Mouse (Mus musculus) stomach, embryonic 15.5 days (tissue): ENCODE data around the gene Sp2. TPM values are rescaled to one million over a fixed set of nuclear protein-coding genes. Genes with fewer than 3 reads are reported as not detected.

ENCODE experiments used
- ATAC-seq: fragments of 200-750 bp; cut with Nextera tagmentation; 2 replicates; pipeline ENCODE4 v1.8.0; 2017; ENCODE audit warnings: low read depth, moderate number of reproducible peaks, moderate TSS enrichment; ENCODE audit not compliant: insufficient read depth, low FRiP score
- H3K27ac ChIP-seq: fragments of 300-500 bp; sonication (generic); 2 replicates; pipeline ENCODE4 v1.5.1; 2015; ENCODE audit warnings: mild to moderate bottlenecking, inconsistent platforms
- H3K27me3 ChIP-seq: fragments of 300-500 bp; sonication (generic); replicated peaks from 2 replicates; pipeline ENCODE4 v1.6.1; 2015; ENCODE audit warnings: inconsistent platforms
- H3K36me3 ChIP-seq: fragments of 300-500 bp; sonication (generic); 2 replicates; pipeline ENCODE4 v1.6.1; 2015; ENCODE audit warnings: inconsistent platforms
- H3K4me1 ChIP-seq: fragments of 300-500 bp; sonication (generic); 2 replicates; pipeline ENCODE4 v1.6.1; 2015; ENCODE audit warnings: inconsistent platforms
- H3K4me2 ChIP-seq: fragments of 300-500 bp; sonication (generic); 2 replicates; pipeline ENCODE4 v1.6.1; 2015; ENCODE audit warnings: mild to moderate bottlenecking, inconsistent platforms
- H3K4me3 ChIP-seq: fragments of 300-500 bp; sonication (generic); replicated peaks from 2 replicates; pipeline ENCODE4 v1.5.1; 2015; ENCODE audit warnings: inconsistent platforms
- H3K9ac ChIP-seq: fragments of 300-500 bp; sonication (generic); 2 replicates; pipeline ENCODE4 v1.6.1; 2015; ENCODE audit warnings: inconsistent platforms
- H3K9me3 ChIP-seq: fragments of 300-500 bp; sonication (generic); 2 replicates; pipeline ENCODE4 v1.6.1; 2016; ENCODE audit warnings: inconsistent platforms
- WGBS: fragments of 180-500 bp; shearing (Covaris S2); methylation state at CpG from one replicate; pipeline ENCODE4 v1.1.7; 2015; 5-methylcytosine and 5-hydroxymethylcytosine counted together
- polyA plus RNA-seq: library from polyadenylated mRNA; unstranded; fragments of >200 nt; fragmentation: Nextera tagmentation; extraction: Ambion mirVana; gene quantifications from 2 replicates; pipeline ENCODE4 v1.2.1, GENCODE M21; 2015

Gene Sp2
- polyA plus RNA-seq, 1 experiment from 2014 or later = 12.7 TPM

- Histone ChIP-seq H3K36me3 (no peaks in the 10 kb centered on the region), H3K4me3 (peak overlapping the region; percentile 42), H3K27ac (no peak overlapping the region), H3K4me2 (peak overlapping the region; percentile 69), H3K9me3 (no peaks in the 10 kb centered on the region), H3K27me3 (peaks cover 66% of the 10 kb centered on the region), H3K9ac (no peak overlapping the region), H3K4me1 (peaks cover 35% of the 10 kb centered on the region)
- ATAC-seq = no peak
- WGBS = 2% methylated on average over 36 of the region's 36 CpGs
Observed at GRCm38 (mm10) chr11:97017696-97018582, 35.2 kb upstream of the Sp2 start.

- ATAC-seq = no peak
- Histone ChIP-seq H3K36me3 (no peaks in the 10 kb centered on the region), H3K4me3 (no peak within 1 kb of the TSS), H3K4me2 (no peak within 1 kb of the TSS), H3K27ac (no peak within 1 kb of the TSS), H3K9me3 (no peaks in the 10 kb centered on the region), H3K4me1 (0 out of 2 replicates have a peak, but pooled peaks cover 6% of the 10 kb centered on the region), H3K9ac (no peak within 1 kb of the TSS), H3K27me3 (peaks cover 31% of the 10 kb centered on the region)
- 29% methylated on average over 8 of the region's 8 CpGs for WGBS
Observed at GRCm38 (mm10) chr11:97013121-97013670, 30.4 kb upstream of the Sp2 start, which contains the start of gene Sp6. Gene Sp6, plus strand, starts transcription at chr11:97013394.

GRCm38 (mm10) chr11:97009198-97009790 is 26.5 kb upstream of the Sp2 start:
- Histone ChIP-seq H3K4me3 (no peak overlapping the region), H3K9me3 (no peaks in the 10 kb centered on the region), H3K36me3 (no peaks in the 10 kb centered on the region), H3K4me2 (no peak overlapping the region), H3K27me3 (0 out of 2 replicates have a peak, but pooled peaks cover 16% of the 10 kb centered on the region), H3K27ac (no peak overlapping the region), H3K9ac (no peak overlapping the region), H3K4me1 (no peaks in the 10 kb centered on the region)
- no peak for ATAC-seq
- WGBS = 47% methylated on average over 8 of the region's 8 CpGs

- H3K27me3 ChIP-seq = 0 out of 2 replicates have a peak, but pooled peaks cover 16% of the 10 kb centered on the region
- no peak overlapping the region for H3K4me2 ChIP-seq
- no peak overlapping the region for H3K27ac ChIP-seq
- H3K36me3 ChIP-seq = no peaks in the 10 kb centered on the region
- H3K9ac ChIP-seq = no peak overlapping the region
- H3K4me3 ChIP-seq = no peak overlapping the region
- no peak for ATAC-seq
- H3K9me3 ChIP-seq = no peaks in the 10 kb centered on the region
- no peaks in the 10 kb centered on the region for H3K4me1 ChIP-seq
- WGBS = 49% methylated on average over 9 of the region's 9 CpGs
Observed at GRCm38 (mm10) chr11:97007093-97007794, 24.5 kb upstream of the Sp2 start.

GRCm38 (mm10) chr11:97003170-97003569 is 20.4 kb upstream of the Sp2 start:
- Histone ChIP-seq H3K4me2 (no peak overlapping the region), H3K36me3 (no peaks in the 10 kb centered on the region), H3K27ac (no peak overlapping the region), H3K4me1 (no peaks in the 10 kb centered on the region), H3K27me3 (0 out of 2 replicates have a peak, but pooled peaks cover 12% of the 10 kb centered on the region), H3K9me3 (no peaks in the 10 kb centered on the region), H3K9ac (no peak overlapping the region), H3K4me3 (no peak overlapping the region)
- no peak for ATAC-seq
- WGBS = 25% methylated on average over 5 of the region's 5 CpGs

- peaks cover 20% of the 10 kb centered on the region for H3K4me1 ChIP-seq
- H3K27ac ChIP-seq = no peak overlapping the region
- 0 out of 2 replicates have a peak overlapping the region, but pooled peaks have one; percentile 13 for H3K9ac ChIP-seq
- 12% methylated on average over 30 of the region's 30 CpGs for WGBS
- no peaks in the 10 kb centered on the region for H3K9me3 ChIP-seq
- peaks cover 4% of the 10 kb centered on the region; the same call in 1 of the 2 replicates for H3K27me3 ChIP-seq
- H3K4me2 ChIP-seq = peak overlapping the region; percentile 64
- ATAC-seq = peak; percentile 44; the same call in 1 of the 2 replicates
- H3K36me3 ChIP-seq = no peaks in the 10 kb centered on the region
- peak overlapping the region; percentile 30 for H3K4me3 ChIP-seq
Observed at GRCm38 (mm10) chr11:96997380-96997956, 14.7 kb upstream of the Sp2 start.

- Histone ChIP-seq H3K27ac (no peak overlapping the region), H3K4me1 (peaks cover 23% of the 10 kb centered on the region), H3K9ac (0 out of 2 replicates have a peak overlapping the region, but pooled peaks have one; percentile 13), H3K4me2 (peak overlapping the region; percentile 64), H3K27me3 (peaks cover 4% of the 10 kb centered on the region; the same call in 1 of the 2 replicates), H3K36me3 (no peaks in the 10 kb centered on the region), H3K4me3 (peak overlapping the region; percentile 30), H3K9me3 (no peaks in the 10 kb centered on the region)
- WGBS = 30% methylated on average over 17 of the region's 17 CpGs
- ATAC-seq = no peak
Observed at GRCm38 (mm10) chr11:96996773-96997379, 14.1 kb upstream of the Sp2 start.

GRCm38 (mm10) chr11:96995836-96996772 is 13.3 kb upstream of the Sp2 start:
- Histone ChIP-seq H3K36me3 (no peaks in the 10 kb centered on the region), H3K27ac (no peak overlapping the region), H3K9me3 (no peaks in the 10 kb centered on the region), H3K4me2 (no peak overlapping the region), H3K4me1 (peaks cover 23% of the 10 kb centered on the region), H3K27me3 (peaks cover 4% of the 10 kb centered on the region; the same call in 1 of the 2 replicates), H3K9ac (no peak overlapping the region), H3K4me3 (no peak overlapping the region)
- 78% methylated on average over 15 of the region's 15 CpGs for WGBS
- no peak for ATAC-seq

GRCm38 (mm10) chr11:96995031-96995430 is 12.3 kb upstream of the Sp2 start:
- Histone ChIP-seq H3K27me3 (peaks cover 4% of the 10 kb centered on the region; the same call in 1 of the 2 replicates), H3K27ac (no peak overlapping the region), H3K9me3 (no peaks in the 10 kb centered on the region), H3K9ac (no peak overlapping the region), H3K4me3 (no peak overlapping the region), H3K4me2 (no peak overlapping the region), H3K4me1 (peaks cover 23% of the 10 kb centered on the region), H3K36me3 (no peaks in the 10 kb centered on the region)
- WGBS = 32% methylated on average over 5 of the region's 5 CpGs
- no peak for ATAC-seq

- Histone ChIP-seq H3K4me1 (peaks cover 23% of the 10 kb centered on the region), H3K9ac (no peak overlapping the region), H3K4me3 (no peak overlapping the region), H3K27me3 (no peaks in the 10 kb centered on the region; the same call in 1 of the 2 replicates), H3K9me3 (no peaks in the 10 kb centered on the region), H3K27ac (peak overlapping the region; percentile 67), H3K4me2 (no peak overlapping the region), H3K36me3 (no peaks in the 10 kb centered on the region)
- 31% methylated on average over 8 of the region's 8 CpGs for WGBS
- no peak for ATAC-seq
Observed at GRCm38 (mm10) chr11:96992722-96993311, 10.1 kb upstream of the Sp2 start.
